Mouse (Mus musculus): ENCODE measurements around the gene 1600002K03Rik. TPM values are rescaled to one million over a fixed set of nuclear protein-coding genes. Genes with fewer than 3 reads are reported as not detected.
"Not testable (repeated sequence)": the region's sequence is repeated elsewhere in the genome, so short reads cannot be mapped to it uniquely, and the experiment has no call there.

The 1600002K03Rik gene
- total RNA-seq, 2 experiments from 2014 or later: 3.9 to 5.5 TPM

DNA sequence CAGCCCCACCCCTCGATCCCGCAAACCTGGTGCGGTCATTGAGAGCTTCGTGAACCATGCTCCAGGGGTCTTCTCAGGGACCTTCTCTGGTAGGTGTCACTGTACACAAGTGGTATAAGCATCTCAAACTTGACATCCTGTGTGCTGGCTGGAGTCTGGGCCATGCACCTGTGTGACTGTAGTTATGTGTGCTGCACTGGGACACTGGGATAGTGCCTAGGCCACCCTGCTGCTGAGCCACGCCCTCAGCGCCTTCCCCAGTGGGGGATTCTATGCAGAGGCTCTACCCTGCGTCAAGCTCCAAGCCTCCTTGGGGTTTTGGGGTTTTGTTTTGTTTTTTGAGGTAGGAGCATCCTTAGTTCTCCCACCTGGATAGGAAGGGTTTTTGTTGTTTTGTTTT, 18.4 kb upstream of the 1600002K03Rik start:
- DNase-seq: no peak

DNA sequence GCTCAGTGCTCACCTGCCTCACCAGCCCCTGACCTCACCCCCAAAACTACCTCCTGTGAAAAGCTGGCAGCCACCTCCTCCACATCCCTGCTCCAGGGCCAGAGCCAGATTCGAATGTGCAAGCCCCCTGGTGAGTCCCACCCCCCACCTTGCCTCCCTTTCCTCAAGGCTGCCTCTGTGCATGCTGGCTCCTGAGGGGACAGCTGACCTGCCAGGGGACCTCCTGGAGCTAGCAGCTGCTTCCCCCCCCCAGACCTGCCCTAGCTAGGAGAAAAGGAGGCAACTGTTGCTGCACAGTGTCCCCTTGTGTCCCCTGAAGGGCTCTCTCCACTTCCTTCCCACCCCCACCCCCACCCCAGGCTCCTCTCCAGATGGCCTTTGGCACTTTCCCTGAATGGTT, 17.5 kb upstream of the 1600002K03Rik start:
- DNase-seq: no peak

- no peak for DNase-seq
Observed at GRCm38 (mm10) chr10:80156002-80156751, 16.6 kb upstream of the 1600002K03Rik start.

- no peak for DNase-seq
Observed at GRCm38 (mm10) chr10:80156752-80157053, 16.0 kb upstream of the 1600002K03Rik start.

- DNase-seq: no peak
Observed at GRCm38 (mm10) chr10:80157141-80157929, 15.4 kb upstream of the 1600002K03Rik start.

DNA sequence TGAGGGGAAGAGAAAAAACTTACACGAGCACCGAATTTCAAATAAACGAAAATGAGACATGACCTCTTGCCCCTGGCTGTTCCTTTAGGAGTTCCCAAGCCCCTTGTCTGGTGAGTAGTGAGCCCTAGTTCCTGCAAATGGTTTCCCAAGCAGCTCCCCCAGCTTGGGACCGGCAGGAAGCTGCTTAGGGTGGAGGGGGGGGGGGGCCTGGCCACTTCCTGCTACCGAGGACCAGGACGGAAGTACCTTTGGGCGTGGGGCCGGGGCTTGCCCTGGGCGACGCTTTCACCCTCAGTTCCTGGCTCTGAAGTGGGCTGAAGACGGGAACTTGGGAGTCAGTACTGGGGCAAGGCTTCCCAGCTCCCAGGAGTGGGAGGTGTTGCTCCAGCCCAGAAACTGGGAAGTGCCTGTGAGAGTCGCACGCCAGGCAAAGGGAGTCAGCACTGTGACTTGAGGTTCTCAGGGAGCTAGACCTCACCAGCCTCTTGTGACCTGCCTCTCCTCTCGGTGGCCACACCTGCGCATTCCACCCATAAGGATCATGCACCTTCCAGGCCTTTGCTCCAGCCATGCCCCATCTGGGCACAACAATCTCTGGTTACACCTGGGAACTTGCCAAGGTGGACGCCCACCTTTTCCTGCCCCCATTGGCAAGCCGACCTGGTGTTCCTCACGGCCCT, 14.3 kb upstream of the 1600002K03Rik start:
- no peak for DNase-seq

- no peak for DNase-seq
Observed at GRCm38 (mm10) chr10:80159021-80159560, 13.7 kb upstream of the 1600002K03Rik start.

GRCm38 (mm10) chr10:80159561-80160454, 12.9 kb upstream of the 1600002K03Rik start:
- peak; percentile 97 for DNase-seq

- DNase-seq: peak; percentile 85
Observed at GRCm38 (mm10) chr10:80160455-80161371, 12.0 kb upstream of the 1600002K03Rik start.

- DNase-seq: no peak
Observed at GRCm38 (mm10) chr10:80161522-80162242, 11.1 kb upstream of the 1600002K03Rik start.

- no peak for DNase-seq
Observed at GRCm38 (mm10) chr10:80162243-80162608, 10.5 kb upstream of the 1600002K03Rik start.

DNA sequence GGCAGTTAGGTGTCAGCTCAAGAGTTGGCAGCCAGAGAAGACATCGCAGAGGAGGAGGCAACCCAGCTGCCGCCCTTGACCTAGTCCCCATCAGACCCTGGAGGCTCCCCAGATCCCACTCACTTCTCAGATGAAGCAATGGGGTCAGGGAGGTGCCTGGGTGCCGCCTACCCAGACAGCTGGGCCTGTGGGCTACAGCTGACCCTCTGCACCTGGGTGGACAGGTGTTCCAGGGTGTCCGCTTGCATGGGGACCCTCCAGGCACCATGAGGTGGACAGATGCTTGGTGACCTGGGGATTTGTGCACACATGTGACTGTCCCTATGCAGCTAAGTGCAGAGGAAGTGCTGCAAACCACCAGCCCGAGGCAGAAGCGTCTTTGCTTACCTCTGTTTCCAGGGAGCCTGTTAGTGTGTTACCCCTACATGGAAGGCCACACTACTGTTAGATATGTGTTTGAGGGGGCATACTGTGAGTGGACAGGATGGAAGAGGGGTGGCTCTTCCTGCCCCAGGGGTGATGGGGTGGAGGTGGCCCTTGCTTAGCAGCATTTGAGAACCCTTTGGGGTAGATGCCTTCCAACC, 9.9 kb upstream of the 1600002K03Rik start:
- DNase-seq: no peak

DNA sequence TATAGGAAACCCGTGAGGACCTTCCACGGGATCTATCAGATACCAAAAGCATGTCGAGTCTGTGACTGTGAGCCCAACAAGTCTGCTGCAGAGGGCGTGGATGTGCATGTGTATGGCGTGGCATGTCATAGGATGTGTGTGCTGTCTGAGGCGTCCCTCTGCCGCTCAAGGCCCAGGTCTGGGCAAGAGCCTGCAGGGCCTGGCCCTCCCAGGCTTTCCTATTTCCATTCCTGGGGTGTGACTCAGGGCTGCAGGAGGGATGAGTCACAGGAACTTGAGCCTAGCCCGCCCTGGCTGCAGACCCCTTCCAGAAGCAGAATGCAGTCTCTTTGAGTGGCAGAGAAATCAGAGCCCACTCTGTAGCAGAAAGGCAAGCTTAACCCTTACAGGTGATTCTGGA, 9.0 kb upstream of the 1600002K03Rik start:
- DNase-seq: no peak

- no peak for DNase-seq
Observed at GRCm38 (mm10) chr10:80164161-80164997, 8.4 kb upstream of the 1600002K03Rik start.

DNA sequence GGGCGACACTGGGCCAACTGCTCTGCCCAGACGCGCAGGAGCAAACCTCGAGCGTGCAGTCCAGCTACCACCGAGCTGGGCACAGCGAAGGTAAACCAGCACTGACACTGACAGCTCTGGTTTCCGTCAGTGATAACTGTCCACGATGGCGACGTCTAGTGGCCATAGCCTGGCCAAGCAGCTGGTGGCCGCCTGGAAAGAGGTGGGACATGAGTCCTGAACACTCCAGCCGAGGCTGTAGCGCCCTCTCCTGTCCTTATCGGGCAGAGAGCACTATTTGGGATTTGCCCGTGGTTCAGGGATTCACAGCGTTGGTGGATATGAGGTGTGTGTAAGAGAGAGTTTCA, 7.8 kb upstream of the 1600002K03Rik start:
- peak; percentile 93 for DNase-seq

- DNase-seq: no peak
Observed at GRCm38 (mm10) chr10:80165392-80166128, 7.2 kb upstream of the 1600002K03Rik start, which contains the start of gene Cirbp. Gene Cirbp, plus strand, starts transcription at chr10:80165985.

DNA sequence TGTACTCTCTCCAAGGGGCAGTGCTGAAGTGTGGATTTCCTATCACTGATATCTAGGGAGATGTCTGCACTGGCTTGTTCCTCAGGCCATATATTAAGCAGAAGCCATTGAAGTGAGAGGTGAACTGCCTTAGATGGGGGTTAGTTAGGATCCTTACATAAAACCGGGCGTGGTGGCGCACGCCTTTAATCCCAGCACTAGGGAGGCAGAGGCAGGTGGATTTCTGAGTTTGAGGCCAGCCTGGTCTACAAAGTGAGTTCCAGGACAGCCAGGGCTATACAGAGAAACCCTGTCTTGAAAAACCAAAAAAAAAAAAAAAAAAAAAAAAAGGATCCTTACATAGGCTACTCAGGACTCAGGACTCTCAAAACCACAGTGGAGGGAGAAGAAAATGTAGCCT, 6.6 kb upstream of the 1600002K03Rik start:
- DNase-seq: not testable (repeated sequence)

DNA sequence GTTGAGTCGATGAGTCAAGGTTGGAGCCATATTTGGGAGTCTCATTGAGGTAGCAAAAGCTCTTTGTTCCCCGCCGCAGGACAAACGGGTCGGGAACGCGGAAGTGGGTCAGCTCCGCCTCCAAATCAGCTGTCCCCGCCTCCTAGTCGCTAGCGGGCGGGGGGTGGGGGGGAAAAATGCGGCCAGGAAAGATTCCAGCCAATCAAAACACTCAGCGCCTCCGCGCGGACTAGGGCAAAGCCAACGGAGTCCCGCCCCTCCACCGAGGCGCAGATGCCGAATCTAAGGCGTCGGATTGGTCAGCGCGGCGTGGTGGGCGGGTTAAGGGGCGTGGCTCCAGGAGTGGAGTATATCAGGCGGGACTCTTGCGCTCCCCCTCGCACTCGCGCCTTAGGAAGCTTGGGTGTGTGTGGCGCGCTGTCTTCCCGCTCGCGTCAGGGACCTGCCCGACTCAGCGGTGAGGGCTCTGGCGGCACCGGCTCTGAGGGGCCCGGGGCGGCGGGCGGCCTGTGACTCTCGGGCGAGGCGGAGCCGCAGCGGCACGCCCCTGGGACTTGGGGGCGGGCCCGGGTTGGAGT, 5.2 kb upstream of the 1600002K03Rik start:
- peak; percentile 98 for DNase-seq
